Mouse (Mus musculus): ENCODE results near the gene Kri1. TPM values are rescaled to one million over a fixed set of nuclear protein-coding genes. Genes with fewer than 3 reads are reported as not detected.
A peak's percentile ranks its signal among the peaks of the same experiment; 100 is the strongest.

The Kri1 gene
- polyA plus RNA-seq (2015; fragmentation: Nextera tagmentation; extraction: Ambion mirVana), result 12.3 and 13.2 TPM in 2 replicates

GRCm38 (mm10) chr9:21287571-21288402, at the start of gene Kri1:
Kri1 (minus strand) TSS chr9:21287969.
- Histone ChIP-seq H3K9me3 (ENCODE audit: control insufficient read depth, low read length) (no peaks in the 10 kb centered on the region), H3K36me3 (ENCODE audit: control insufficient read depth, insufficient read depth, low read length) (0 out of 2 replicates have a peak, but pooled peaks cover 3% of the 10 kb centered on the region), H3K4me3 (ENCODE audit: low read length) (peak within 1 kb of the TSS; percentile 86), H3K27me3 (replicated peaks; ENCODE audit: control insufficient read depth, insufficient read depth, low read length) (no peaks in the 10 kb centered on the region), H3K27ac (ENCODE audit: low read length) (peak within 1 kb of the TSS; percentile 81), H3K9ac (ENCODE audit: low read depth, low read length) (peak within 1 kb of the TSS; percentile 84), H3K4me2 (ENCODE audit: low read depth, low read length) (peak within 1 kb of the TSS; percentile 75), H3K4me1 (ENCODE audit: control insufficient read depth, insufficient read depth, low read length) (peaks cover 30% of the 10 kb centered on the region)
- WGBS, result under 1% methylated on average over 59 of the region's 59 CpGs
- ATAC-seq, result peak; percentile 79

- no peak overlapping the region for H3K27ac ChIP-seq (ENCODE audit: low read length)
- H3K9ac ChIP-seq (ENCODE audit: low read depth, low read length), result no peak overlapping the region
- no peak for ATAC-seq
- H3K4me1 ChIP-seq (ENCODE audit: control insufficient read depth, insufficient read depth, low read length), result peaks cover 4% of the 10 kb centered on the region; the same call in 1 of the 2 replicates
- no peak overlapping the region for H3K4me3 ChIP-seq (ENCODE audit: low read length)
- no peaks in the 10 kb centered on the region for H3K9me3 ChIP-seq (ENCODE audit: control insufficient read depth, low read length)
- H3K27me3 ChIP-seq (replicated peaks; ENCODE audit: control insufficient read depth, insufficient read depth, low read length), result no peaks in the 10 kb centered on the region
- no peak overlapping the region for H3K4me2 ChIP-seq (ENCODE audit: low read depth, low read length)
- H3K36me3 ChIP-seq (ENCODE audit: control insufficient read depth, insufficient read depth, low read length), result no peaks in the 10 kb centered on the region
- WGBS, result 80% methylated on average over 8 of the region's 8 CpGs
Observed at GRCm38 (mm10) chr9:21336491-21336890, 48.7 kb upstream of the Kri1 start.

GRCm38 (mm10) chr9:21335391-21335790, 47.6 kb upstream of the Kri1 start:
- peaks cover 4% of the 10 kb centered on the region; the same call in 1 of the 2 replicates for H3K4me1 ChIP-seq (ENCODE audit: control insufficient read depth, insufficient read depth, low read length)
- H3K27me3 ChIP-seq (replicated peaks; ENCODE audit: control insufficient read depth, insufficient read depth, low read length), result no peaks in the 10 kb centered on the region
- no peak for ATAC-seq
- H3K9me3 ChIP-seq (ENCODE audit: control insufficient read depth, low read length), result no peaks in the 10 kb centered on the region
- no peak overlapping the region for H3K4me2 ChIP-seq (ENCODE audit: low read depth, low read length)
- no peak overlapping the region for H3K4me3 ChIP-seq (ENCODE audit: low read length)
- no peak overlapping the region for H3K27ac ChIP-seq (ENCODE audit: low read length)
- 85% methylated on average over 4 of the region's 4 CpGs for WGBS
- no peak overlapping the region for H3K9ac ChIP-seq (ENCODE audit: low read depth, low read length)
- H3K36me3 ChIP-seq (ENCODE audit: control insufficient read depth, insufficient read depth, low read length), result no peaks in the 10 kb centered on the region

- Histone ChIP-seq H3K4me2 (ENCODE audit: low read depth, low read length) (no peak overlapping the region), H3K4me3 (ENCODE audit: low read length) (no peak overlapping the region), H3K36me3 (ENCODE audit: control insufficient read depth, insufficient read depth, low read length) (no peaks in the 10 kb centered on the region), H3K9ac (ENCODE audit: low read depth, low read length) (no peak overlapping the region), H3K27me3 (replicated peaks; ENCODE audit: control insufficient read depth, insufficient read depth, low read length) (no peaks in the 10 kb centered on the region), H3K9me3 (ENCODE audit: control insufficient read depth, low read length) (no peaks in the 10 kb centered on the region), H3K27ac (ENCODE audit: low read length) (no peak overlapping the region), H3K4me1 (ENCODE audit: control insufficient read depth, insufficient read depth, low read length) (peaks cover 4% of the 10 kb centered on the region; the same call in 1 of the 2 replicates)
- ATAC-seq, result no peak
Observed at GRCm38 (mm10) chr9:21334747-21335146, 47.0 kb upstream of the Kri1 start.

- Histone ChIP-seq H3K27ac (ENCODE audit: low read length) (no peak overlapping the region), H3K36me3 (ENCODE audit: control insufficient read depth, insufficient read depth, low read length) (no peaks in the 10 kb centered on the region), H3K4me2 (ENCODE audit: low read depth, low read length) (no peak overlapping the region), H3K27me3 (replicated peaks; ENCODE audit: control insufficient read depth, insufficient read depth, low read length) (no peaks in the 10 kb centered on the region), H3K9ac (ENCODE audit: low read depth, low read length) (no peak overlapping the region), H3K4me3 (ENCODE audit: low read length) (no peak overlapping the region), H3K9me3 (ENCODE audit: control insufficient read depth, low read length) (no peaks in the 10 kb centered on the region), H3K4me1 (ENCODE audit: control insufficient read depth, insufficient read depth, low read length) (peaks cover 4% of the 10 kb centered on the region; the same call in 1 of the 2 replicates)
- 82% methylated on average over 1 of the region's 1 CpGs for WGBS
- no peak for ATAC-seq
Observed at GRCm38 (mm10) chr9:21333523-21333922, 45.8 kb upstream of the Kri1 start.

- no peaks in the 10 kb centered on the region for H3K27me3 ChIP-seq (replicated peaks; ENCODE audit: control insufficient read depth, insufficient read depth, low read length)
- H3K4me3 ChIP-seq (ENCODE audit: low read length), result no peak overlapping the region
- ATAC-seq, result no peak
- no peak overlapping the region for H3K27ac ChIP-seq (ENCODE audit: low read length)
- H3K4me1 ChIP-seq (ENCODE audit: control insufficient read depth, insufficient read depth, low read length), result peaks cover 3% of the 10 kb centered on the region; the same call in 1 of the 2 replicates
- no peaks in the 10 kb centered on the region for H3K36me3 ChIP-seq (ENCODE audit: control insufficient read depth, insufficient read depth, low read length)
- no peak overlapping the region for H3K4me2 ChIP-seq (ENCODE audit: low read depth, low read length)
- H3K9ac ChIP-seq (ENCODE audit: low read depth, low read length), result no peak overlapping the region
- H3K9me3 ChIP-seq (ENCODE audit: control insufficient read depth, low read length), result no peaks in the 10 kb centered on the region
- 46% methylated on average over 9 of the region's 9 CpGs for WGBS
Observed at GRCm38 (mm10) chr9:21332161-21333061, 44.6 kb upstream of the Kri1 start.

- 86% methylated on average over 12 of the region's 12 CpGs for WGBS
- H3K4me3 ChIP-seq (ENCODE audit: low read length), result no peak overlapping the region
- H3K4me2 ChIP-seq (ENCODE audit: low read depth, low read length), result no peak overlapping the region
- no peaks in the 10 kb centered on the region for H3K27me3 ChIP-seq (replicated peaks; ENCODE audit: control insufficient read depth, insufficient read depth, low read length)
- H3K36me3 ChIP-seq (ENCODE audit: control insufficient read depth, insufficient read depth, low read length), result no peaks in the 10 kb centered on the region
- no peak overlapping the region for H3K9ac ChIP-seq (ENCODE audit: low read depth, low read length)
- no peak for ATAC-seq
- no peak overlapping the region for H3K27ac ChIP-seq (ENCODE audit: low read length)
- H3K4me1 ChIP-seq (ENCODE audit: control insufficient read depth, insufficient read depth, low read length), result 0 out of 2 replicates have a peak, but pooled peaks cover 2% of the 10 kb centered on the region
- H3K9me3 ChIP-seq (ENCODE audit: control insufficient read depth, low read length), result no peaks in the 10 kb centered on the region
Observed at GRCm38 (mm10) chr9:21331365-21332140, 43.8 kb upstream of the Kri1 start.

- H3K4me1 ChIP-seq (ENCODE audit: control insufficient read depth, insufficient read depth, low read length), result 0 out of 2 replicates have a peak, but pooled peaks cover 2% of the 10 kb centered on the region
Observed at GRCm38 (mm10) chr9:21329699-21330289, 42.0 kb upstream of the Kri1 start.

More at GRCm38 (mm10) chr9:21329699-21330289, 42.0 kb upstream of the Kri1 start:
- Histone ChIP-seq H3K4me2 (ENCODE audit: low read depth, low read length) (no peak overlapping the region), H3K9me3 (ENCODE audit: control insufficient read depth, low read length) (no peaks in the 10 kb centered on the region), H3K9ac (ENCODE audit: low read depth, low read length) (no peak overlapping the region), H3K4me3 (ENCODE audit: low read length) (no peak overlapping the region), H3K36me3 (ENCODE audit: control insufficient read depth, insufficient read depth, low read length) (no peaks in the 10 kb centered on the region), H3K27ac (ENCODE audit: low read length) (no peak overlapping the region), H3K27me3 (replicated peaks; ENCODE audit: control insufficient read depth, insufficient read depth, low read length) (no peaks in the 10 kb centered on the region)
- 90% methylated on average over 10 of the region's 10 CpGs for WGBS
- no peak for ATAC-seq
